Mouse (Mus musculus): ENCODE data around the gene Rab43. TPM values are rescaled to one million over a fixed set of nuclear protein-coding genes. Genes with fewer than 3 reads are reported as not detected.

The Rab43 gene
- polyA plus RNA-seq, 1 experiment from 2014 or later: 5.0 TPM

GRCm38 (mm10) chr6:87742804-87743203 is 69.2 kb downstream of the Rab43 start:
- Histone ChIP-seq H3K4me2 (replicated peaks; ENCODE audit: low read depth, low read length) (no peak overlapping the region), H3K4me3 (ENCODE audit: low read depth, low read length) (no peak overlapping the region), H3K9ac (ENCODE audit: low read depth, low read length) (no peak overlapping the region), H3K27ac (ENCODE audit: low read depth, low read length) (no peak overlapping the region), H3K9me3 (ENCODE audit: control insufficient read depth, low read length) (no peaks in the 10 kb centered on the region), H3K27me3 (ENCODE audit: control insufficient read depth, insufficient read depth, low read length) (no peaks in the 10 kb centered on the region), H3K4me1 (replicated peaks; ENCODE audit: control insufficient read depth, insufficient read depth, low read length) (peaks cover 4% of the 10 kb centered on the region; the same call in 1 of the 2 replicates), H3K36me3 (ENCODE audit: control insufficient read depth, insufficient read depth, low read length) (no peaks in the 10 kb centered on the region)
- DNase-seq (ENCODE audit: low spot score) (no peak), ATAC-seq (ENCODE audit: low FRiP score) (no peak)
- WGBS: 78% methylated on average over 5 of the region's 5 CpGs

- no peak for DNase-seq (ENCODE audit: low spot score)
- Histone ChIP-seq H3K27me3 (ENCODE audit: control insufficient read depth, insufficient read depth, low read length) (no peaks in the 10 kb centered on the region), H3K36me3 (ENCODE audit: control insufficient read depth, insufficient read depth, low read length) (no peaks in the 10 kb centered on the region), H3K9me3 (ENCODE audit: control insufficient read depth, low read length) (no peaks in the 10 kb centered on the region), H3K9ac (ENCODE audit: low read depth, low read length) (no peak overlapping the region), H3K4me1 (replicated peaks; ENCODE audit: control insufficient read depth, insufficient read depth, low read length) (peaks cover 8% of the 10 kb centered on the region; the same call in 1 of the 2 replicates), H3K27ac (ENCODE audit: low read depth, low read length) (no peak overlapping the region), H3K4me2 (replicated peaks; ENCODE audit: low read depth, low read length) (no peak overlapping the region), H3K4me3 (ENCODE audit: low read depth, low read length) (no peak overlapping the region)
- no peak for ATAC-seq (ENCODE audit: low FRiP score)
- 92% methylated on average over 8 of the region's 8 CpGs for WGBS
Observed at GRCm38 (mm10) chr6:87741978-87742377, 70.0 kb downstream of the Rab43 start.

- Histone ChIP-seq H3K27ac (ENCODE audit: low read depth, low read length) (no peak overlapping the region), H3K9ac (ENCODE audit: low read depth, low read length) (no peak overlapping the region), H3K4me2 (replicated peaks; ENCODE audit: low read depth, low read length) (no peak overlapping the region), H3K4me1 (replicated peaks; ENCODE audit: control insufficient read depth, insufficient read depth, low read length) (peaks cover 8% of the 10 kb centered on the region; the same call in 1 of the 2 replicates), H3K9me3 (ENCODE audit: control insufficient read depth, low read length) (no peaks in the 10 kb centered on the region), H3K4me3 (ENCODE audit: low read depth, low read length) (no peak overlapping the region), H3K27me3 (ENCODE audit: control insufficient read depth, insufficient read depth, low read length) (peaks cover 6% of the 10 kb centered on the region; the same call in 1 of the 2 replicates), H3K36me3 (ENCODE audit: control insufficient read depth, insufficient read depth, low read length) (no peaks in the 10 kb centered on the region)
- no peak for DNase-seq (ENCODE audit: low spot score)
- ATAC-seq (ENCODE audit: low FRiP score): no peak
Observed at GRCm38 (mm10) chr6:87740496-87740895, 71.5 kb downstream of the Rab43 start.

- no peaks in the 10 kb centered on the region for H3K9me3 ChIP-seq (ENCODE audit: control insufficient read depth, low read length)
- H3K9ac ChIP-seq (ENCODE audit: low read depth, low read length): no peak overlapping the region
- H3K27ac ChIP-seq (ENCODE audit: low read depth, low read length): no peak overlapping the region
- peaks cover 8% of the 10 kb centered on the region; the same call in 1 of the 2 replicates for H3K4me1 ChIP-seq (replicated peaks; ENCODE audit: control insufficient read depth, insufficient read depth, low read length)
- no peak overlapping the region for H3K4me3 ChIP-seq (ENCODE audit: low read depth, low read length)
- no peaks in the 10 kb centered on the region for H3K36me3 ChIP-seq (ENCODE audit: control insufficient read depth, insufficient read depth, low read length)
- peaks cover 10% of the 10 kb centered on the region for H3K27me3 ChIP-seq (ENCODE audit: control insufficient read depth, insufficient read depth, low read length)
- no peak overlapping the region for H3K4me2 ChIP-seq (replicated peaks; ENCODE audit: low read depth, low read length)
- DNase-seq (ENCODE audit: low spot score): no peak
- ATAC-seq (ENCODE audit: low FRiP score): no peak
- 64% methylated on average over 6 of the region's 6 CpGs for WGBS
Observed at GRCm38 (mm10) chr6:87739898-87740297, 72.1 kb downstream of the Rab43 start.

Other genes with a start within 250 kb of the Rab43 start
- gene Prokr1, start 221.4 kb downstream of the Rab43 start, polyA plus RNA-seq (2014; fragmentation: Nextera tagmentation; extraction: Ambion mirVana): 2.8 and 3.6 TPM in 2 replicates
- 15.7 and 16.4 TPM in 2 replicates for gene Aplf, start 140.0 kb downstream of the Rab43 start, polyA plus RNA-seq (2014; fragmentation: Nextera tagmentation; extraction: Ambion mirVana)
- 5.6 and 7.7 TPM in 2 replicates for gene Efcc1, start 81.3 kb downstream of the Rab43 start, polyA plus RNA-seq (2014; fragmentation: Nextera tagmentation; extraction: Ambion mirVana)
- 1.4 and 2.2 TPM in 2 replicates for gene Gp9, start 34.1 kb downstream of the Rab43 start, polyA plus RNA-seq (2014; fragmentation: Nextera tagmentation; extraction: Ambion mirVana)
- gene Gm45140, start 23.6 kb upstream of the Rab43 start, polyA plus RNA-seq (2014; fragmentation: Nextera tagmentation; extraction: Ambion mirVana): 3.2 and 3.8 TPM in 2 replicates
- 57.7 and 61.7 TPM in 2 replicates for gene Isy1, start 26.6 kb upstream of the Rab43 start, polyA plus RNA-seq (2014; fragmentation: Nextera tagmentation; extraction: Ambion mirVana)
- gene Cnbp, start 38.9 kb upstream of the Rab43 start, polyA plus RNA-seq (2014; fragmentation: Nextera tagmentation; extraction: Ambion mirVana): 1,125 and 1,154 TPM in 2 replicates
- 128 and 138 TPM in 2 replicates for gene Copg1, start 75.7 kb upstream of the Rab43 start, polyA plus RNA-seq (2014; fragmentation: Nextera tagmentation; extraction: Ambion mirVana)
- gene Hmces, start 101.8 kb upstream of the Rab43 start, polyA plus RNA-seq (2014; fragmentation: Nextera tagmentation; extraction: Ambion mirVana): 50.7 and 52.3 TPM in 2 replicates
- gene H1fx, start 169.5 kb upstream of the Rab43 start, polyA plus RNA-seq (2014; fragmentation: Nextera tagmentation; extraction: Ambion mirVana): 41.3 and 74.2 TPM in 2 replicates
- 273 and 288 TPM in 2 replicates for gene Rab7, start 233.1 kb upstream of the Rab43 start, polyA plus RNA-seq (2014; fragmentation: Nextera tagmentation; extraction: Ambion mirVana)